Mouse (Mus musculus): Measurements from ENCODE around the gene Pdzrn4. TPM values are rescaled to one million over a fixed set of nuclear protein-coding genes. Genes with fewer than 3 reads are reported as not detected.

Pdzrn4 gene
- polyA plus RNA-seq, 1 experiment from 2014 or later = 3.2 TPM

GRCm38 (mm10) chr15:92401554-92401953 is 4.9 kb downstream of the Pdzrn4 start:
- no peak for ATAC-seq (replicated peaks; ENCODE audit: low FRiP score)
- DNase-seq (ENCODE audit: low spot score) = no peak
- WGBS = 89% methylated on average over 6 of the region's 6 CpGs

GRCm38 (mm10) chr15:92415323-92415722 is 18.6 kb downstream of the Pdzrn4 start:
- 12% methylated on average over 4 of the region's 4 CpGs for WGBS
- ATAC-seq (replicated peaks; ENCODE audit: low FRiP score) = peak; percentile 81
- no peak overlapping the region for H3K9ac ChIP-seq (ENCODE audit: low read length)
- H3K27ac ChIP-seq (ENCODE audit: low read depth, low read length) = no peak overlapping the region
- H3K4me2 ChIP-seq (ENCODE audit: low read depth, low read length, severe bottlenecking) = no peak overlapping the region
- H3K36me3 ChIP-seq (ENCODE audit: control insufficient read depth, insufficient read depth, low read length) = no peaks in the 10 kb centered on the region
- DNase-seq (ENCODE audit: low spot score) = peak; percentile 61
- peaks cover 7% of the 10 kb centered on the region for H3K4me1 ChIP-seq (replicated peaks; ENCODE audit: control insufficient read depth, insufficient read depth, low read length)
- no peak overlapping the region for H3K4me3 ChIP-seq (ENCODE audit: low read depth, low read length)
- H3K9me3 ChIP-seq (ENCODE audit: control insufficient read depth, low read length) = no peaks in the 10 kb centered on the region
- no peaks in the 10 kb centered on the region for H3K27me3 ChIP-seq (ENCODE audit: control insufficient read depth, insufficient read depth, low read length)

More at GRCm38 (mm10) chr15:92401554-92401953, 4.9 kb downstream of the Pdzrn4 start:
- Histone ChIP-seq H3K27ac (ENCODE audit: low read depth, low read length) (no peak overlapping the region), H3K9ac (ENCODE audit: low read length) (no peak overlapping the region), H3K4me2 (ENCODE audit: low read depth, low read length, severe bottlenecking) (no peak overlapping the region), H3K27me3 (ENCODE audit: control insufficient read depth, insufficient read depth, low read length) (peaks cover 16% of the 10 kb centered on the region), H3K4me1 (replicated peaks; ENCODE audit: control insufficient read depth, insufficient read depth, low read length) (peaks cover 5% of the 10 kb centered on the region; the same call in 1 of the 2 replicates), H3K36me3 (ENCODE audit: control insufficient read depth, insufficient read depth, low read length) (no peaks in the 10 kb centered on the region), H3K4me3 (ENCODE audit: low read depth, low read length) (no peak overlapping the region), H3K9me3 (ENCODE audit: control insufficient read depth, low read length) (no peaks in the 10 kb centered on the region)

GRCm38 (mm10) chr15:92416141-92416540 is 19.5 kb downstream of the Pdzrn4 start:
- Histone ChIP-seq H3K36me3 (ENCODE audit: control insufficient read depth, insufficient read depth, low read length) (no peaks in the 10 kb centered on the region), H3K4me3 (ENCODE audit: low read depth, low read length) (no peak overlapping the region), H3K27ac (ENCODE audit: low read depth, low read length) (no peak overlapping the region), H3K27me3 (ENCODE audit: control insufficient read depth, insufficient read depth, low read length) (no peaks in the 10 kb centered on the region), H3K9ac (ENCODE audit: low read length) (no peak overlapping the region), H3K9me3 (ENCODE audit: control insufficient read depth, low read length) (no peaks in the 10 kb centered on the region), H3K4me2 (ENCODE audit: low read depth, low read length, severe bottlenecking) (no peak overlapping the region), H3K4me1 (replicated peaks; ENCODE audit: control insufficient read depth, insufficient read depth, low read length) (peaks cover 7% of the 10 kb centered on the region)
- no peak for ATAC-seq (replicated peaks; ENCODE audit: low FRiP score)
- no peak for DNase-seq (ENCODE audit: low spot score)
- 87% methylated on average over 6 of the region's 6 CpGs for WGBS

- Histone ChIP-seq H3K4me1 (replicated peaks; ENCODE audit: control insufficient read depth, insufficient read depth, low read length) (peaks cover 7% of the 10 kb centered on the region), H3K27ac (ENCODE audit: low read depth, low read length) (no peak overlapping the region), H3K27me3 (ENCODE audit: control insufficient read depth, insufficient read depth, low read length) (no peaks in the 10 kb centered on the region), H3K9me3 (ENCODE audit: control insufficient read depth, low read length) (no peaks in the 10 kb centered on the region), H3K4me3 (ENCODE audit: low read depth, low read length) (no peak overlapping the region), H3K4me2 (ENCODE audit: low read depth, low read length, severe bottlenecking) (no peak overlapping the region), H3K36me3 (ENCODE audit: control insufficient read depth, insufficient read depth, low read length) (no peaks in the 10 kb centered on the region), H3K9ac (ENCODE audit: low read length) (no peak overlapping the region)
- 53% methylated on average over 7 of the region's 7 CpGs for WGBS
- ATAC-seq (replicated peaks; ENCODE audit: low FRiP score) (no peak), DNase-seq (ENCODE audit: low spot score) (no peak)
Measured at GRCm38 (mm10) chr15:92416658-92417057, 20.0 kb downstream of the Pdzrn4 start.

- Histone ChIP-seq H3K4me3 (ENCODE audit: low read depth, low read length) (no peak overlapping the region), H3K9me3 (ENCODE audit: control insufficient read depth, low read length) (no peaks in the 10 kb centered on the region), H3K4me1 (replicated peaks; ENCODE audit: control insufficient read depth, insufficient read depth, low read length) (peaks cover 7% of the 10 kb centered on the region), H3K9ac (ENCODE audit: low read length) (no peak overlapping the region), H3K27me3 (ENCODE audit: control insufficient read depth, insufficient read depth, low read length) (no peaks in the 10 kb centered on the region), H3K27ac (ENCODE audit: low read depth, low read length) (no peak overlapping the region), H3K36me3 (ENCODE audit: control insufficient read depth, insufficient read depth, low read length) (no peaks in the 10 kb centered on the region), H3K4me2 (ENCODE audit: low read depth, low read length, severe bottlenecking) (no peak overlapping the region)
- ATAC-seq (replicated peaks; ENCODE audit: low FRiP score) = no peak
- WGBS = 52% methylated on average over 3 of the region's 3 CpGs
- DNase-seq (ENCODE audit: low spot score) = no peak
Measured at GRCm38 (mm10) chr15:92417120-92417519, 20.4 kb downstream of the Pdzrn4 start.

GRCm38 (mm10) chr15:92434605-92435004 is 37.9 kb downstream of the Pdzrn4 start:
- no peak overlapping the region for H3K4me2 ChIP-seq (ENCODE audit: low read depth, low read length, severe bottlenecking)
- no peaks in the 10 kb centered on the region for H3K36me3 ChIP-seq (ENCODE audit: control insufficient read depth, insufficient read depth, low read length)
- H3K9me3 ChIP-seq (ENCODE audit: control insufficient read depth, low read length) = no peaks in the 10 kb centered on the region
- H3K27me3 ChIP-seq (ENCODE audit: control insufficient read depth, insufficient read depth, low read length) = no peaks in the 10 kb centered on the region
- H3K4me3 ChIP-seq (ENCODE audit: low read depth, low read length) = no peak overlapping the region
- no peak overlapping the region for H3K27ac ChIP-seq (ENCODE audit: low read depth, low read length)
- DNase-seq (ENCODE audit: low spot score) (no peak), ATAC-seq (replicated peaks; ENCODE audit: low FRiP score) (no peak)
- no peak overlapping the region for H3K9ac ChIP-seq (ENCODE audit: low read length)
- no peaks in the 10 kb centered on the region; the same call in 1 of the 2 replicates for H3K4me1 ChIP-seq (replicated peaks; ENCODE audit: control insufficient read depth, insufficient read depth, low read length)
- WGBS = 7% methylated on average over 6 of the region's 6 CpGs

GRCm38 (mm10) chr15:92435306-92435705 is 38.6 kb downstream of the Pdzrn4 start:
- WGBS = 20% methylated on average over 4 of the region's 4 CpGs
- Histone ChIP-seq H3K9me3 (ENCODE audit: control insufficient read depth, low read length) (no peaks in the 10 kb centered on the region), H3K4me2 (ENCODE audit: low read depth, low read length, severe bottlenecking) (no peak overlapping the region), H3K27ac (ENCODE audit: low read depth, low read length) (no peak overlapping the region), H3K9ac (ENCODE audit: low read length) (no peak overlapping the region), H3K27me3 (ENCODE audit: control insufficient read depth, insufficient read depth, low read length) (no peaks in the 10 kb centered on the region), H3K36me3 (ENCODE audit: control insufficient read depth, insufficient read depth, low read length) (no peaks in the 10 kb centered on the region), H3K4me1 (replicated peaks; ENCODE audit: control insufficient read depth, insufficient read depth, low read length) (no peaks in the 10 kb centered on the region; the same call in 1 of the 2 replicates), H3K4me3 (ENCODE audit: low read depth, low read length) (no peak overlapping the region)
- ATAC-seq (replicated peaks; ENCODE audit: low FRiP score) (no peak), DNase-seq (ENCODE audit: low spot score) (no peak)

GRCm38 (mm10) chr15:92441630-92442180 is 45.0 kb downstream of the Pdzrn4 start:
- H3K27me3 ChIP-seq (ENCODE audit: control insufficient read depth, insufficient read depth, low read length) = no peaks in the 10 kb centered on the region
- 85% methylated on average over 19 of the region's 19 CpGs for WGBS
- no peak overlapping the region for H3K9ac ChIP-seq (ENCODE audit: low read length)
- no peak for ATAC-seq (replicated peaks; ENCODE audit: low FRiP score)
- H3K9me3 ChIP-seq (ENCODE audit: control insufficient read depth, low read length) = no peaks in the 10 kb centered on the region
- no peaks in the 10 kb centered on the region for H3K36me3 ChIP-seq (ENCODE audit: control insufficient read depth, insufficient read depth, low read length)
- no peaks in the 10 kb centered on the region for H3K4me1 ChIP-seq (replicated peaks; ENCODE audit: control insufficient read depth, insufficient read depth, low read length)
- no peak overlapping the region for H3K27ac ChIP-seq (ENCODE audit: low read depth, low read length)
- no peak overlapping the region for H3K4me2 ChIP-seq (ENCODE audit: low read depth, low read length, severe bottlenecking)
- H3K4me3 ChIP-seq (ENCODE audit: low read depth, low read length) = no peak overlapping the region
- no peak for DNase-seq (ENCODE audit: low spot score)

- H3K9me3 ChIP-seq (ENCODE audit: control insufficient read depth, low read length) = no peaks in the 10 kb centered on the region
- no peak for ATAC-seq (replicated peaks; ENCODE audit: low FRiP score)
- H3K4me3 ChIP-seq (ENCODE audit: low read depth, low read length) = no peak overlapping the region
- 49% methylated on average over 8 of the region's 8 CpGs for WGBS
- no peaks in the 10 kb centered on the region for H3K36me3 ChIP-seq (ENCODE audit: control insufficient read depth, insufficient read depth, low read length)
- no peak overlapping the region for H3K4me2 ChIP-seq (ENCODE audit: low read depth, low read length, severe bottlenecking)
- H3K27me3 ChIP-seq (ENCODE audit: control insufficient read depth, insufficient read depth, low read length) = no peaks in the 10 kb centered on the region
- peak; percentile 52 for DNase-seq (ENCODE audit: low spot score)
- H3K27ac ChIP-seq (ENCODE audit: low read depth, low read length) = no peak overlapping the region
- no peaks in the 10 kb centered on the region for H3K4me1 ChIP-seq (replicated peaks; ENCODE audit: control insufficient read depth, insufficient read depth, low read length)
- no peak overlapping the region for H3K9ac ChIP-seq (ENCODE audit: low read length)
Measured at GRCm38 (mm10) chr15:92447708-92448147, 51.0 kb downstream of the Pdzrn4 start.
